Mouse (Mus musculus) heart, postnatal 14 days (tissue): ENCODE data around the gene Cdc14a. TPM values are rescaled to one million over a fixed set of nuclear protein-coding genes. Genes with fewer than 3 reads are reported as not detected.

ENCODE experiments used
- DNase-seq, 2 experiments: peaks; one replicate each; pipeline ENCODE4 v3.0.0; 2021 to 2022
- intact Hi-C: fragments of 180-260 bp; cut with DNase I; formaldehyde crosslinking; loops from one replicate; pipeline ENCODE4 v1.15.1; 2025
- total RNA-seq, 2 experiments: library from RNA; stranded (reverse); gene quantifications; 2 replicates each; pipeline ENCODE4 v1.2.3; 2021

Gene Cdc14a
- total RNA-seq, 2 experiments from 2014 or later = 3.8 to 4.7 TPM

- DNase-seq = no peak
- intact Hi-C loops = loop anchor here (10.0 kb wide), 1 partner anchor 500 kb away; no protein-coding TSS in a partner anchor
These were observed 88.8 kb downstream of the Cdc14a start for GRCm38 (mm10) chr3:116335036-116335435.

DNA sequence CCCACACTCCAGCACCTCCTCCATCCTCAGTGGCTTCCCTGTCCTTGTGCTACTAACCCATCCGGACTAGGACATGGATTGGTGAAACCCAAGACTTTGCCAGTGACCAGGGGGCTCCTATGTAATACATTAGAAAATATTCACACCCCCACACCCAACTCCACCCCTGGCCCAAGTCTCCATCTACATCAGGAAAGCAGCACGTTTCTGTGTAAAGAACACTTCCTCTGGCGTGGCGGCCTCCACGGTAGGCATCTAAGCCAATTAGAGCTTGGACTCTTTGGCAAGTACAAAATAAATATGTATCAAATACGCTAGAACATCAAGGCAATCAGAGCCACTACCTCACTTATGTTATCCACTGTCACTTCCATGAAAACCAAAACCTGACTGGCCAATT lies 90.1 kb downstream of the Cdc14a start:
- intact Hi-C loops = loop anchor here (5.0 to 10.0 kb wide), 3 partner anchors 259 to 501 kb away; partner anchors contain the start of gene Sass6
- no peak for DNase-seq

GRCm38 (mm10) chr3:116333229-116333628 lies 90.6 kb downstream of the Cdc14a start:
- intact Hi-C loops = loop anchor here (5.0 to 10.0 kb wide), 3 partner anchors 259 to 502 kb away; partner anchors contain the start of gene Sass6
- peak; percentile 58 to 63 for DNase-seq

DNA sequence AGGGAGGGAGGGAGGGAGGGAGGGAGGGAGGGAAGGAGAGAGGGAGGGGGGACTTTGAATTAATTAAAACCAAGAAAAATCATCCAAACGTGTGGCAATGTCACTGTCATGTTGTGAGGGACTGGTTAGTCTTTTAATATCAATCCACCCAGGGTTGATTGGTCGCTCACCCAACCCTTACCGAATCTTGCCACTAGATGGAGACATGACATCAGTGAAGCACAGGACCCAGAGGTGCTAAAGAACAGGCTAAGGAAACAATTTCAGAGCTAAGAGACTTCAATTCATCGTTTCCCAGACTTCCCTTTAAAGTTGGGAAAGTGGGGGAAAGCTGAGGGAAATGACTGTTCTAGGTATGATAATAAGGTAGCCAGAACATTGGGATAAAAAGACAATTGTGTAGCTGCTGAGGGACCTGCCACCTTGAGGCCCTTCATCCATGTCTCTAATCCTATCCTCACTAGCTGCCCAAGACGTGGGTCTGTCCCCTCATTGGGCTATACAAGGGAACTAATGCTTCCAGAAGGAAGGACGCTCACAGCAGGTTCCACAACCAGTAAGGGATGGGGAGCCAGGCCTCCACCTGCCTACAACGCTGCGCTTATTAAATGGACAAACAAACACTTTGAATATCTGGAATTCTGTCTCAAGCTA lies 91.9 kb downstream of the Cdc14a start:
- intact Hi-C loops = loop anchor here (5.0 to 10.0 kb wide), 3 partner anchors 260 to 503 kb away; partner anchors contain the start of gene Sass6
- peak; percentile 50 to 74 for DNase-seq

DNA sequence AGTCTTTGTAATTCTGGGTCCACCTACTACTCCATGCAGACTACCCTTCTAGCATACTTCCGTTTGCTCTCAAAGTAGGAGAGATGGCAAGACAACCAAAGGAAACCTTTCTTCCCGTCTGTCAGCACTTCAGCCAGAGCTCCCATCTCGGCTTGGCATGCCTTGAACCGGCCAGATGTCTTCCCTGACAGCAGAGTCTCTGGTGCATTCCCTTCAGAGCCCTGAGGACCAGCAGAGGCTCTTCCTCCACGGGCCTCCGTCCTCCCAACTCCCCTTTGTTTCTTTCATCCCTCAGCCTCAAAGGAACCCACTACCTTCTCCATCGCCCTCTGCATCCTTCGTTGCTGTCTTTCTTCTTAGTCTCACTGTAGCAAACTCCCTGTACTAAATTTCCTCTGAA lies 93.9 kb downstream of the Cdc14a start:
- intact Hi-C loops = loop anchor here (5.0 to 10.0 kb wide), 4 partner anchors 78 to 505 kb away; partner anchors contain the start of genes Gpr88 and Sass6
- no peak for DNase-seq

- DNase-seq = peak in 1 of 2 experiments; percentile 13
- intact Hi-C loops = loop anchor here (5.0 kb wide), 1 partner anchor 77 kb away; the partner anchor contains the start of gene Gpr88
These were observed 94.6 kb downstream of the Cdc14a start for GRCm38 (mm10) chr3:116329023-116329762.

DNA sequence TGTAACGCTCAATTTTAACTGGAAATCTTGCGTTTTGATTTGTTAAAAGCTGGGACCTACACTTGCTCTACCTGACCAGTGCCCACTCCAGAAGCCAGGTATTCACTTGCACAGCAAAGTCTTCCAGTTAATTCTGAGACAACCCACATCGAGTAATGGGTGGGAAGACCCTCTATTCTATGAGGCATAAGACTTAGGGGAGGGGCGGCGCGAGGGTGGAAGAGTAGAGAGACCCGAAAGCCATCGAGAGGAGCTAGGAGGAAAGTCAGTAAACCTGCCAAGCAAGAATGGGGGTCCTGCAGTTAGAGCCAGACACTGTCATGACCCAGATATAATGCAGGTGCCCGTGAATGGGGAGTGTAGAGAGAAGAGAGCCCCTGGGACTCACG lies 96.2 kb downstream of the Cdc14a start:
- intact Hi-C loops = loop anchor here (2.0 to 5.0 kb wide), 2 partner anchors 75 to 295 kb away; partner anchors contain the start of gene Gpr88

DNA sequence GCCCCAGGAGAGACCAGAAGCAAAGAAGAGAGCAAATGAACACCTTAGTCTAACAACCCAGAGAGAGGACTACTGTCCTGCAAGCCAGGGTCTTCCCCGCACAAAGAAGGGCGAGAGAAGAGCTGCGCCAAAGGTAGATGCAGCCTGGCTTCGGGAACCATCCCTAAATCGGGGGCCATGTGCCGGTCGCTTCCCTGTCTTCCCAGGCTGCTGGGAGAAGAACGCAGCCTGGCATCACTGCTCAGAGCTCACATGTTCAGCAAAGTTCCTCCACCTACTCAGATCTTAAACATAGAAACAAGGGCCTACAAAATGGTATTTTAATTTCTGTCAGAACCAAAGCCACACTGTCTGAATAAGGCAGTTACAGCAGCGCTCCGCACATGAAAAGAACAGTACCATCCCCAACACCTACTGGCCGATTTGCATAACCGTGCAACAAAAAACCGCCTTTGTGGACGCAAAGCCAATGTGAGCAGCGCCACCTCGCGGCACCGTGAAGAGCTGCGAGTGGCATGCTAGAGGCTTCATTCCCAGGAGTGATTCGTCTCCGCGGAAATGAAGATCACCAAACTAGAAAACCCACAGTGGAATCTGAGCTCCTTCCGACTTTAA lies 96.7 kb downstream of the Cdc14a start:
- DNase-seq = peak; percentile 87 to 92
- intact Hi-C loops = loop anchor here (2.0 to 5.0 kb wide), 2 partner anchors 75 to 294 kb away; partner anchors contain the start of gene Gpr88

More for the DNA sequence above, 96.2 kb downstream of the Cdc14a start:
- DNase-seq = no peak

DNA sequence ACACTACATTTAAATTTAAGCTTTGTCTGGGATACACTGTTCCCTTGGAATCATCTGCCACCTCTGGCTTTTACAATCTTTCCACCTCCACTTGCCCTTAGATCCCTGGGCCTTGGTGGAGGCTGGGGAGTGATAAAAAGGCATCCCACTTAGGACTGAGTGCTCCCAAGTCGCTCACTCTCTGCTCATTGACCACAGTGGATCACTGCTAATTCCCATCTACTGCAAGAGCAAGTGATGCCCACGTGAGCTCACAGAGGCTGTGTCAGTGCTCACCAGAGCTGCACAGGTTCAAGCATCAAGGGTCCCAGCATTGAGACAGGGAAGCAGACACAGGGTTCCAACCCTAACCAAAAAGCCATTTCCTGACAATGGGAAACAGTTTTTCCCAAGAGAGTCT lies 98.3 kb downstream of the Cdc14a start:
- DNase-seq = no peak
- intact Hi-C loops = loop anchor here (5.0 kb wide), 1 partner anchor 73 kb away; the partner anchor contains the start of gene Gpr88

DNA sequence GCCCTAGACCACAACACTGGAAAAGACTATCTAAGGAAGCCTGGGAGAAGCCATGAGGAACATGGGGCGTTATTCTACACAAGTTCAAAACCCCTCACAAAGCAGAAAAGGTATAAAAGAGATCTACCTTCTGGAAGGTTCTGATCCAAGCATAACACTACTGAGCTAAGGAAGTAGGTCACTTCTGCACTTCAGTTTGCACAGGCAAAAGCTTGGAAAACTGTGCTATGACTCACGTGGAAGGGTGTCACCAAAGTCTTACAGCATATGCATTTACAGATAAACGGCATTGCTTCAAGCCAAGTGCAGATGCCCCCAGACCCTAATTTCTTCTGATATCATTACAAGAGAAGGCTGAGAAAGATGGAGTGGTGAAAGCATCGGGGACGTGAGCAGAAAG lies 104.1 kb downstream of the Cdc14a start:
- DNase-seq = no peak
- intact Hi-C loops = no loop called here

DNA sequence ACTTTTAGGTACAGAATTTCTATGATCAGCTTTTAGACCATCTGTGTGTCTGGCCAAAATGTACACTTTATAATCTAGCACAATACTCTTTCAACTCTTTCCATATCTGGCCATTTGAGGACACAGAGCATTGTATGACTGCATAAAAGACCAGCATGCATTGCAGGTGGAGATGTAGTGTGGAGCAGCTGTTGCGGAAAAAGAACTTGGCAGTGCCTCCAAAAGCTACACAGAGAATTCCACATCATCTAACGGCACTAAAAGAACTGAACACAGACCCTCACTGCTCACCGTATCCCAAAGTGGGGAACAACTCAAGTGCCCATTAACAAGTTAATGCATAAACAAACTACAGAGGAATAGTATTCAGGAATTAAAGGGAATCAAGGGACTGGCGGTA lies 112.0 kb downstream of the Cdc14a start:
- intact Hi-C loops = no loop called here
- DNase-seq = no peak

DNA sequence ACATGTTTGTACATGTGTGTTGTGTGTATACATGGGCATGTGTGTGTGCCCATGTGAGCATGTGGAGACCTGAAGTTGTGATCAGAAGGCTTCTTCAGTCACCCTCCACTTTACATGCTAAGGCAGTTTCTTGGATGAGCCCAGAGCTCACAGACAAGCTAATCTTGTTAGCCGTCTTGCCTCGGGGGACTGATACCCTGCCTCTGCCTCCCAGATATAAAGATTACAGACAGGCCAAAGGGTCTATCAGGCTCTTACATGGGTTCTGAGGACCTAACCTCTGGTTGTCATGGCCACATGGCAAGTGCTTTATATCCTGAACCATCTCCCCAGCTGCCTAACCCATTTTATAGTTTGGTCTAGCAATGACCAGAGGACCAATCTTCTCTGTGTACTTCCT lies 112.7 kb downstream of the Cdc14a start:
- intact Hi-C loops = no loop called here
- DNase-seq = no peak

DNA sequence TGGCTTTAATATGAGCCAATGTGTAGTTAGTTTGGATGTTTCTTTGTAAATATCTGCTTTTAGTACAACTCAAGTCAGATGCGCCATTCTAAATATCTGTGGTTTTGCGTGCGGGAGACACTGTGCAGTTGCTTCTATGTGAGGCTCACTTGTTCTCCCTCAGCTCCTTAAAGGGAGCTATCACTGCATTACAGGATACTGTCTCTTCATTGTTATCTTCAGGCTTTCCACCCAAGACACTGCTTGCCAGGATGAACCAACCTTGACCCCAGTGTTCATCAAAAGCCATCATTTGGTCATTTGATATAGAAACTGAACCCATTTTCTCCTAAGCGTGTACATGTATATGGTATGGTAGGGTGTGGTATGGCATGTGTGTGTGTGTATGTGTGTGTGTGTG lies 113.2 kb downstream of the Cdc14a start:
- no peak for DNase-seq
- intact Hi-C loops = no loop called here

- no peak for DNase-seq
- intact Hi-C loops = no loop called here
These were observed 113.8 kb downstream of the Cdc14a start for GRCm38 (mm10) chr3:116310033-116310432.

- peak in 1 of 2 experiments; percentile 9 for DNase-seq
- intact Hi-C loops = no loop called here
These were observed 118.8 kb downstream of the Cdc14a start for GRCm38 (mm10) chr3:116304800-116305753.

DNA sequence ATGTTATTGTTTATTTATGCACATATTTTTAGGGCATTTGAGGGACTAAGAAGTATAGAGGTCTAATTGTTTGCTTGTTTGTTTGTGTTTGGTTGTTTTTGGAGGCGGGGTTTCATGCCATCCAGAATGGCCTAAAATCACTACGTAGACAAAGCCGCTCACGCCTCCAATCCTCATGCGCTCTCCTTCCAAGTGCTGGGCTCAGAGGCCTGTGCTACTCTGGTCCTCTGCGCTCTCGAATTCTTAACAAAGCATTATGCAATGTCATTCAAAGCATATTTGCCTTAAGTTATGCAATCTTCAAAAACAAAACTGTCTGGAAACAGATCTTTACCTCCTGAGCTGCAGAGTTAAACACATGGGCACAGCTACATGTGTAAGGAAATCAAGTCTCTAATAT lies 121.3 kb downstream of the Cdc14a start:
- DNase-seq = no peak
- intact Hi-C loops = no loop called here

- DNase-seq = no peak
- intact Hi-C loops = no loop called here
These were observed 122.1 kb downstream of the Cdc14a start for GRCm38 (mm10) chr3:116301754-116302153.

DNA sequence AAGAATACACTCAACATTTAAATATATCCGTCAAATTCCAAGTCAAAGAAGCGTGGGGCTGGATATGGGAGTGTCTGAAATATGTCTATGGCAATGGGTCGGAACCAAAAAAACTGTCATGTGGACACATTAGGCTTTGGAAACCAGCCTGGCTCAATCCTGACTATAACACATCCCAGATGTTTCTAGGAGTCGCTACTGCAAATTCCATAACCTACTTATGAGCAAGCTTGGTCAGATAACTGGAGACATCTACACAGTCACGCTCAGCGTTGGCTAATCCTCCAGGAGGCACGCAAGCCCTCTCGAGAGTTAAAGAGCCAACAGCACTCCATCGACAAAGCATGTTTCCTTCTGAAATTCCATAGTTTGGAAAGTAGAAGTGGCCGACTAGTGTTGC lies 125.1 kb downstream of the Cdc14a start:
- intact Hi-C loops = no loop called here
- peak in 1 of 2 experiments; percentile 18 for DNase-seq

- peak in 1 of 2 experiments; percentile 4 for DNase-seq
- intact Hi-C loops = no loop called here
These were observed 125.8 kb downstream of the Cdc14a start for GRCm38 (mm10) chr3:116298003-116298402.

- intact Hi-C loops = no loop called here
- DNase-seq = no peak
These were observed 126.7 kb downstream of the Cdc14a start for GRCm38 (mm10) chr3:116297170-116297569.
